Mouse (Mus musculus): ENCODE measurements around the gene Ppp1cc.

GRCm38 (mm10) chr5:122209591-122210368 is 51.7 kb downstream of the Ppp1cc start:
- TF ChIP-seq CTCF (IDR thresholded peaks at IDR 0.05; ENCODE audit: low read depth) = no peak
- TF ChIP-seq EP300 (IDR thresholded peaks at IDR 0.05; ENCODE audit: low read depth) = no peak
